Mouse (Mus musculus): ENCODE results near the gene Mageb5. TPM values are rescaled to one million over a fixed set of nuclear protein-coding genes. Genes with fewer than 3 reads are reported as not detected.
"Not testable (repeated sequence)": the region's sequence is repeated elsewhere in the genome, so short reads cannot be mapped to it uniquely, and the experiment has no call there.

Gene Mageb5
- total RNA-seq (2014; rRNA removed), result not detected in 2 replicates
- not detected in 2 replicates for polyA plus RNA-seq (2012; rRNA removed)

DNA sequence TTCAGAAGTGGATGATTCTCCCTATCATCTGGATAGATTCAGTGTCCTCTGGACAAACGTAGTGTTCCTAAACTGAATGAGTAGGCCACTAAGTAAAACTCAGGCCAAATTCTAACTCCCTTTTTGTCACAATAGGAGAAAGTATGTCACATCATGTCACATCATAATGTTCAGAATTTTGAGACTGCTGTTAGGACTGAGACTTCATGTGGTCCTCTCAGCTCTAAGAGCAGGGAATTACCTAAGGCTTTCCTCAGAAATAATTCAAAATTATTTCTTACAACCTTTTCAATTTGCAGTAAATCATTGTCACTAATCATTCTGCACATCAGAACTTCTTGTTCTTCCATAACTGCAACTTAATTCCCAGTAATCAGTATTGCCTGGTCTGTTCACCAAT is at the start of gene Mageb5:
Gene Mageb5 (minus strand): TSS at position 101 of the 400 bp plus-strand sequence.
- H3K36me3 ChIP-seq (ENCODE audit: control insufficient read depth, insufficient read depth, low read length); H3K79me2 ChIP-seq (ENCODE audit: control insufficient read depth, insufficient read depth, low read length); H3K9ac ChIP-seq (ENCODE audit: low read depth, low read length); H3K27me3 ChIP-seq (ENCODE audit: control insufficient read depth, insufficient read depth, low read length); DNase-seq (ENCODE audit: extremely low read depth, low read depth, low spot score); H3K4me3 ChIP-seq (ENCODE audit: insufficient read depth, low read depth, low read length); H3K4me1 ChIP-seq (ENCODE audit: control insufficient read depth, insufficient read depth, low read length); H3K27ac ChIP-seq (replicated peaks; ENCODE audit: insufficient read depth, low read depth, low read length): not testable (repeated sequence)
- WGBS, result 68% methylated on average over 1 of the region's 1 CpGs

DNA sequence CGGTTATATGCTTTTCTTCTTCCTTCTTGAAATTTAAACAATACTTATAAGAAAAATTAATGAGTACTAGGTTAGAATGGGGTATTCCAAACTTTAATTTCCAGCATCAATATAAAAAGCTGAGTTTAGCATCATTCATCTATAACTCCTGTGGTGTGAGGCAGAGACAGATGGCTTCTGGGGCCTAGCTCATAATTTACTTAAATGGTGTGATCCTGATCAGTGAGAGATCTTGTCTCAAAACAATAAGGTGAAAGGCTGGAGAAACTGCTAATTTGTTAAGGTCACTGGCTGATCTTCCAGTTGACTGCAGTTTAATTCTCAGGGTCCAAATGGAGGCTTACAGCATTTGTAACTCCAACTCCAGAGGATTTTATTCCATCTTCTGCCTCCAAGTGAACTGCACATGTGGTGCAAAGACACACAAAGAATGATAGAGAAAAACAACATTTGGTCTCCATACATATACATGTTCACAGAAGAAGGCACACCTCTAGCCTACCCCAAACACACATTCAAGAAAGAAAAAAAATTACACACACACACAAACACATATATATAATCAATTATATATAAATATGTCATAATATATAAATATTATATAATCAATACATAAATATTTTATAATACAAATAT is 23.1 kb downstream of the Mageb5 start:
- DNase-seq (ENCODE audit: extremely low read depth, low read depth, low spot score); H3K4me1 ChIP-seq (ENCODE audit: control insufficient read depth, insufficient read depth, low read length); H3K79me2 ChIP-seq (ENCODE audit: control insufficient read depth, insufficient read depth, low read length); H3K9ac ChIP-seq (ENCODE audit: low read depth, low read length); H3K4me3 ChIP-seq (ENCODE audit: insufficient read depth, low read depth, low read length); H3K27ac ChIP-seq (replicated peaks; ENCODE audit: insufficient read depth, low read depth, low read length); H3K27me3 ChIP-seq (ENCODE audit: control insufficient read depth, insufficient read depth, low read length); H3K36me3 ChIP-seq (ENCODE audit: control insufficient read depth, insufficient read depth, low read length): not testable (repeated sequence)
- no CpG with 5 or more reads among the region's 1 CpGs for WGBS

Other genes starting within 250 kb of the Mageb5 start
- not detected in 2 replicates for gene 1700084M14Rik, start 207.1 kb downstream of the Mageb5 start, total RNA-seq (2014; rRNA removed)
- not detected in 2 replicates for gene 1700084M14Rik, start 207.1 kb downstream of the Mageb5 start, polyA plus RNA-seq (2012; rRNA removed)
- gene Gm14781, start 150.8 kb downstream of the Mageb5 start, total RNA-seq (2014; rRNA removed), result not detected in 2 replicates
- gene Gm14781, start 150.8 kb downstream of the Mageb5 start, polyA plus RNA-seq (2012; rRNA removed), result not detected in 2 replicates
- gene Mageb1, start 233.3 kb upstream of the Mageb5 start, total RNA-seq (2014; rRNA removed), result not detected in 2 replicates
- not detected in 2 replicates for gene Mageb1, start 233.3 kb upstream of the Mageb5 start, polyA plus RNA-seq (2012; rRNA removed)